Mouse (Mus musculus) CH12.LX (cell line): ENCODE data around the gene Tmem233.

ENCODE experiments used
- CHD2 ChIP-seq: IDR thresholded peaks from 2 replicates; pipeline ENCODE4 v1.6.1; 2011; ENCODE audit warnings: low read length, improper control_type of control experiment
- CTCF ChIP-seq, 2 experiments: IDR thresholded peaks in 1 of 2; conservative IDR thresholded peaks in 1 of 2; 2 replicates each; pipeline ENCODE4 v1.5.1; 2011 to 2012; ENCODE audit warnings: low read depth in 2 of 2, low read length in 2 of 2, improper control_type of control experiment in 1 of 2, inconsistent platforms in 1 of 2, mild to moderate bottlenecking in 1 of 2, moderate library complexity in 1 of 2
- EP300 ChIP-seq: IDR thresholded peaks from 2 replicates; pipeline ENCODE4 v1.6.1; 2011; ENCODE audit warnings: low read length, improper control_type of control experiment
- HCFC1 ChIP-seq: IDR thresholded peaks from 2 replicates; pipeline ENCODE4 v1.6.1; 2012; ENCODE audit warnings: low read depth, mild to moderate bottlenecking, inconsistent platforms, low read length, improper control_type of control experiment
- KAT2A ChIP-seq: IDR thresholded peaks from 2 replicates; pipeline ENCODE4 v1.6.1; 2012; ENCODE audit warnings: low read length, improper control_type of control experiment, inconsistent platforms; ENCODE audit not compliant: insufficient replicate concordance
- POLR2A ChIP-seq: IDR thresholded peaks from 2 replicates; pipeline ENCODE4 v1.6.1; 2011; ENCODE audit warnings: low read depth, mild to moderate bottlenecking, improper control_type of control experiment, low read length
- RCOR1 ChIP-seq: conservative IDR thresholded peaks from 2 replicates; pipeline ENCODE4 v1.6.1; 2012; ENCODE audit warnings: low read depth, mild to moderate bottlenecking, inconsistent platforms, low read length, improper control_type of control experiment
- SIN3A ChIP-seq: IDR thresholded peaks from 2 replicates; pipeline ENCODE4 v1.6.1; 2012; ENCODE audit warnings: low read length, improper control_type of control experiment, inconsistent platforms
- TBP ChIP-seq: conservative IDR thresholded peaks from 2 replicates; pipeline ENCODE4 v1.6.1; 2011; ENCODE audit warnings: low read depth, low read length, improper control_type of control experiment
- USF1 ChIP-seq: IDR thresholded peaks from 2 replicates; pipeline ENCODE4 v1.6.1; 2014; ENCODE audit warnings: low read depth, mild to moderate bottlenecking, inconsistent platforms, low read length, improper control_type of control experiment
- ZKSCAN1 ChIP-seq: IDR thresholded peaks from 2 replicates; pipeline ENCODE4 v1.6.1; 2012; ENCODE audit warnings: low read depth, inconsistent platforms, low read length, improper control_type of control experiment, borderline replicate concordance

GRCm38 (mm10) chr5:116116110-116116509, 33.1 kb upstream of the Tmem233 start:
- TF ChIP-seq RCOR1 (no peak), CTCF (conservative IDR thresholded peaks at IDR 0.05 in 1 of 2, IDR thresholded peaks at IDR 0.05 in 1 of 2; ENCODE audit: low read depth in 2 of 2, low read length in 2 of 2) (no peak), POLR2A (no peak), EP300 (no peak), SIN3A (no peak), KAT2A (no peak), CHD2 (no peak), ZKSCAN1 (no peak), HCFC1 (no peak), TBP (no peak), USF1 (no peak)
